ENCODE assay signal across 15 mouse cellular contexts in the genomic region with DNA sequence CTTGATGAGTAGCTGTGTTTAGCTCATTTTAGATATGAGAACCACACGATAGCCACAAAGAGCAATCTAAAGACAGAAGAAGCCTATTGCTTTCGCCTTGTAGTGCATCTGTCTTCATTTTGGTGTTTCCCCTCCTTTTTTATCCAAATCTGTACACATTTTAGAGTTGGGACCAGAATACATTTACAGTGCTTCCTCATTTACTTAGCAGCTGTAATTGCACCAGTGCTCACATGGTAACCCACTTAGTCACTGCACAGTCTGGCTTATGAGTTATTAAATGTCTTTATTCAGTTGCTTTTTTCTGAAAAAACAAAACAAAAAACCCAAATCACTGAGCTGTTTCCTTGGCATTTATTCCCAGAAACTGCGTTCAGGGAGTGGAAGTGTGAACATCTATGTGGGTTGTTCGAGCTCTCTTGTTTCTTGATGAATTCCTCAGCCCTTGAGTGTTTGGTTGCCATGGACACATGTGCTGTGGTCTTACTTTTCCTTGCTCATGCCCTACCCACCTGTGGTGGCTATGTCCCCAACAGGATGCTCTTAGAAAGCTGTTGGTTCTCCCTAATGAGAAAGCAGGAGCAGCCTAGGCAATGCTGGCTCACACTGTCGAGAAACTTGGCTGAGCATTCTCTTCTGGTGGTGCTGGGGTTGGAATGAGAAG. TPM values are rescaled to one million over a fixed set of nuclear protein-coding genes. Genes with fewer than 3 reads are reported as not detected.
DNase-seq lines count a peak whose midpoint lies in the region; ATAC-seq and TF ChIP-seq lines count a peak whose summit lies in the region.
"Had no signal": no experiment of that assay in that cellular context is flagged by ENCODE, and none has a peak within 500 bp of the region (broad histone marks: within the 10 kb centered on the region; RNA-seq: fewer than 3 reads in every experiment).

No protein-coding gene starts in this region.

- H3K79me2 ChIP-seq in heart, adult 2 months (replicated peaks; ENCODE audit: control insufficient read depth, insufficient read depth, low read length): peaks cover 4% of the 10 kb centered on the region

- H3K27me3 ChIP-seq in heart, adult 2 months (ENCODE audit: control insufficient read depth, insufficient read depth, low read length): no peaks in the 10 kb centered on the region
- H3K27me3 ChIP-seq: forebrain, embryonic 13.5 days had no signal

- no peak overlapping the region for H3K9ac ChIP-seq in heart, adult 2 months (ENCODE audit: low read depth, low read length)
- H3K9ac ChIP-seq: forebrain, embryonic 13.5 days had no signal

- intact Hi-C loops in heart, adult 2 months (cut with DNase I): no loop called here

- H3K27ac ChIP-seq in heart, adult 2 months: peak overlapping the region; percentile 24
- H3K27ac ChIP-seq: forebrain, embryonic 13.5 days; macrophage had no signal

- peak in 1 of 2 experiments; percentile 15 for DNase-seq in heart, adult 2 months
- no peak for DNase-seq in heart, adult 8-10 months (ENCODE audit: low spot score)
- DNase-seq in right cerebral cortex, adult 2 months (ENCODE audit: low spot score in 2 of 2): peak; percentile 64 to 69
- DNase-seq in right cerebral cortex, postnatal 14 days: no peak
- peak; percentile 55 for DNase-seq in layer of hippocampus, adult 9-11 months
- no peak for DNase-seq in lung, postnatal 14 days
- DNase-seq in thymus, postnatal 25 days: no peak
- DNase-seq: adrenal gland, postnatal 25 days; cerebellum, adult 11-12 months; heart, adult 18-20 months; kidney, adult 2 months; thymus, postnatal 36 days had no signal

- TF ChIP-seq EP300 in heart, adult 2 months (IDR thresholded peaks at IDR 0.05; ENCODE audit: insufficient read depth, low read depth, low read length): no peak

- TF ChIP-seq CTCF in heart, adult 2 months (IDR thresholded peaks at IDR 0.05): no peak

- WGBS in heart, adult 2 months: 55% methylated on average over 5 of the region's 5 CpGs

- ATAC-seq in megakaryocyte, adult 5-6 weeks (ENCODE audit: poor library complexity, severe bottlenecking): no peak
- ATAC-seq: forebrain, embryonic 13.5 days had no signal

- TF ChIP-seq POLR2A in heart, adult 2 months (IDR thresholded peaks at IDR 0.05; ENCODE audit: insufficient read depth, low read depth, low read length): no peak

- peaks cover 26% of the 10 kb centered on the region for H3K36me3 ChIP-seq in heart, adult 2 months (ENCODE audit: control insufficient read depth, insufficient read depth, low read length)

- no peak overlapping the region for H3K4me3 ChIP-seq in heart, adult 2 months
- H3K4me3 ChIP-seq: forebrain, embryonic 13.5 days had no signal

- H3K4me1 ChIP-seq in heart, adult 2 months (ENCODE audit: control insufficient read depth, insufficient read depth, low read length): peaks cover 11% of the 10 kb centered on the region
- H3K4me1 ChIP-seq: forebrain, embryonic 13.5 days had no signal

RNA-seq across cellular contexts. Expression of a gene that starts 24.8 kb away (rescaled TPM):
- 10 to 100 TPM; 33.7 to 48.9 TPM for total RNA-seq in heart, adult 2 months (2021)
- polyA plus RNA-seq in heart, adult 2 months (2012; rRNA removed): 34.6 and 50.0 TPM in 2 replicates
- total RNA-seq in heart, adult 8-10 months (2022): 10 to 100 TPM; 34.0 to 52.2 (median 36.9) TPM
- 47.3 and 50.7 TPM in 2 replicates for total RNA-seq in megakaryocyte, adult 5-6 weeks (2015)
- 48.5 and 49.2 TPM in 2 replicates for total RNA-seq in megakaryocyte, adult 5-6 weeks (2017)

RNA-seq across cellular contexts. Expression of a gene that starts 26.3 kb away (rescaled TPM):
- total RNA-seq in heart, adult 2 months (2021): 10 to 100 TPM; 35.4 to 36.8 TPM
- 8.3 and 18.9 TPM in 2 replicates for polyA plus RNA-seq in heart, adult 2 months (2012; rRNA removed)
- 10 to 100 TPM; 29.5 to 36.0 (median 32.5) TPM for total RNA-seq in heart, adult 8-10 months (2022)
- 38.9 and 41.4 TPM in 2 replicates for total RNA-seq in megakaryocyte, adult 5-6 weeks (2015)
- total RNA-seq in megakaryocyte, adult 5-6 weeks (2017): 46.1 and 49.5 TPM in 2 replicates

Comparison
In these comparisons a context has a peak if more than half of its experiments do, and no peak if none do; other contexts are left out.
1. DNase-seq: peak in right cerebral cortex, adult 2 months (2 of 2) and layer of hippocampus, adult 9-11 months (single experiment); none in heart, adult 8-10 months (single experiment), right cerebral cortex, postnatal 14 days (single experiment), lung, postnatal 14 days (single experiment) and thymus, postnatal 25 days (single experiment).